Mouse (Mus musculus) midbrain, embryonic 14.5 days (tissue): ENCODE measurements at regions not wholly inside any gene's neighbourhood (a gene's known extent, or its start where the extent isn't known, plus 50 kb on each side); places are given as distances from the start of the nearest gene placed in this dataset.

Source experiments
- ATAC-seq: fragments of 200-750 bp; cut with Nextera tagmentation; 2 replicates; pipeline ENCODE4 v1.8.0; 2017; ENCODE audit warnings: moderate number of reproducible peaks, moderate library complexity; ENCODE audit not compliant: low FRiP score, low TSS enrichment
- DNase-seq: peaks from one replicate; pipeline ENCODE4 v3.0.0-alpha.2; 2015
- H3K27ac ChIP-seq: fragments of 300-500 bp; sonication (generic); replicated peaks from 2 replicates; pipeline ENCODE4 v1.5.1; 2014; ENCODE audit warnings: mild to moderate bottlenecking, low read depth, low read length, moderate library complexity
- H3K27me3 ChIP-seq: fragments of 300-500 bp; sonication (generic); 2 replicates; pipeline ENCODE4 v1.6.1; 2014; ENCODE audit warnings: low read length, control low read depth, mixed read lengths; ENCODE audit not compliant: control insufficient read depth, insufficient read depth
- H3K36me3 ChIP-seq: fragments of 300-500 bp; sonication (generic); 2 replicates; pipeline ENCODE4 v1.6.1; 2014; ENCODE audit warnings: low read length, control low read depth; ENCODE audit not compliant: control insufficient read depth, insufficient read depth
- H3K4me1 ChIP-seq: fragments of 300-500 bp; sonication (generic); 2 replicates; pipeline ENCODE4 v1.6.1; 2014; ENCODE audit warnings: mild to moderate bottlenecking, antibody characterized with exemption, low read length, control low read depth; ENCODE audit not compliant: control insufficient read depth, insufficient read depth
- H3K4me2 ChIP-seq: fragments of 300-500 bp; sonication (generic); 2 replicates; pipeline ENCODE4 v1.6.1; 2014; ENCODE audit warnings: mild to moderate bottlenecking, low read length, moderate library complexity
- H3K4me3 ChIP-seq: fragments of 300-500 bp; sonication (generic); replicated peaks from 2 replicates; pipeline ENCODE4 v1.5.1; 2014; ENCODE audit warnings: low read depth, low read length
- H3K9ac ChIP-seq: fragments of 300-500 bp; sonication (generic); replicated peaks from 2 replicates; pipeline ENCODE4 v1.6.1; 2014; ENCODE audit warnings: mild to moderate bottlenecking, low read length, moderate library complexity
- H3K9me3 ChIP-seq: fragments of 300-500 bp; sonication (generic); 2 replicates; pipeline ENCODE4 v1.6.1; 2016; ENCODE audit warnings: low read length, control low read depth, mixed read lengths; ENCODE audit not compliant: control insufficient read depth
- WGBS: fragments of 180-500 bp; shearing (Covaris S2); extraction: QIAGEN DNeasy Blood & Tissue Kit; methylation state at CpG from one replicate; pipeline ENCODE4 v1.1.7; 2014; 5-methylcytosine and 5-hydroxymethylcytosine counted together

GRCm38 (mm10) chr1:35242849-35243248 is 393.1 kb downstream of the Plekhb2 start:
- peak overlapping the region; percentile 12 for H3K4me3 ChIP-seq

GRCm38 (mm10) chr1:35243339-35243738 is 393.6 kb downstream of the Plekhb2 start:
- peak; percentile 74 for DNase-seq
- H3K4me3 ChIP-seq = peak overlapping the region; percentile 12
- no peaks in the 10 kb centered on the region for H3K36me3 ChIP-seq
- peaks cover 15% of the 10 kb centered on the region for H3K4me1 ChIP-seq
- no peaks in the 10 kb centered on the region for H3K9me3 ChIP-seq
- peak overlapping the region; percentile 45 for H3K4me2 ChIP-seq
- peak; percentile 66 for ATAC-seq
- 19% methylated on average over 6 of the region's 6 CpGs for WGBS
- peak overlapping the region; percentile 80 for H3K27ac ChIP-seq
- H3K9ac ChIP-seq = 0 out of 2 replicates have a peak overlapping the region, but pooled peaks have one; percentile 13
- H3K27me3 ChIP-seq = no peaks in the 10 kb centered on the region

More at GRCm38 (mm10) chr1:35242849-35243248, 393.1 kb downstream of the Plekhb2 start:
- H3K27ac ChIP-seq = peak overlapping the region; percentile 80
- peaks cover 15% of the 10 kb centered on the region for H3K4me1 ChIP-seq
- WGBS = 32% methylated on average over 6 of the region's 6 CpGs
- H3K4me2 ChIP-seq = peak overlapping the region; percentile 45
- no peaks in the 10 kb centered on the region for H3K36me3 ChIP-seq
- ATAC-seq (peak; percentile 72), DNase-seq (peak; percentile 75)
- H3K9ac ChIP-seq = 0 out of 2 replicates have a peak overlapping the region, but pooled peaks have one; percentile 13
- H3K27me3 ChIP-seq = no peaks in the 10 kb centered on the region
- H3K9me3 ChIP-seq = no peaks in the 10 kb centered on the region

- DNase-seq (no peak), ATAC-seq (no peak)
- no peaks in the 10 kb centered on the region for H3K4me1 ChIP-seq
- H3K4me3 ChIP-seq = no peak overlapping the region
- no peak overlapping the region for H3K9ac ChIP-seq
- no peak overlapping the region for H3K4me2 ChIP-seq
- no peaks in the 10 kb centered on the region for H3K27me3 ChIP-seq
- 100% methylated on average over 1 of the region's 1 CpGs for WGBS
- no peak overlapping the region for H3K27ac ChIP-seq
- H3K9me3 ChIP-seq = no peaks in the 10 kb centered on the region
- no peaks in the 10 kb centered on the region for H3K36me3 ChIP-seq
Measured at GRCm38 (mm10) chr1:35265125-35265524, 415.3 kb downstream of the Plekhb2 start.

- 59% methylated on average over 7 of the region's 7 CpGs for WGBS
- Histone ChIP-seq H3K4me1 (no peaks in the 10 kb centered on the region), H3K9ac (no peak overlapping the region), H3K4me2 (no peak overlapping the region), H3K9me3 (no peaks in the 10 kb centered on the region), H3K36me3 (no peaks in the 10 kb centered on the region), H3K27me3 (no peaks in the 10 kb centered on the region), H3K27ac (no peak overlapping the region), H3K4me3 (no peak overlapping the region)
- DNase-seq (peak; percentile 41), ATAC-seq (no peak)
Measured at GRCm38 (mm10) chr1:35266626-35267025, 416.9 kb downstream of the Plekhb2 start.

GRCm38 (mm10) chr1:35267883-35268282 is 418.1 kb downstream of the Plekhb2 start:
- Histone ChIP-seq H3K4me3 (no peak overlapping the region), H3K27me3 (no peaks in the 10 kb centered on the region), H3K4me1 (no peaks in the 10 kb centered on the region), H3K4me2 (no peak overlapping the region), H3K36me3 (no peaks in the 10 kb centered on the region), H3K27ac (no peak overlapping the region), H3K9me3 (no peaks in the 10 kb centered on the region), H3K9ac (no peak overlapping the region)
- DNase-seq (peak; percentile 45), ATAC-seq (no peak)
- 74% methylated on average over 7 of the region's 7 CpGs for WGBS

- H3K4me3 ChIP-seq = no peak overlapping the region
Measured at GRCm38 (mm10) chr1:35274978-35275377, 425.2 kb downstream of the Plekhb2 start.

More at GRCm38 (mm10) chr1:35274978-35275377, 425.2 kb downstream of the Plekhb2 start:
- no peak overlapping the region for H3K4me2 ChIP-seq
- no peaks in the 10 kb centered on the region for H3K4me1 ChIP-seq
- WGBS = 96% methylated on average over 8 of the region's 8 CpGs
- no peak overlapping the region for H3K27ac ChIP-seq
- H3K27me3 ChIP-seq = no peaks in the 10 kb centered on the region
- no peak overlapping the region for H3K9ac ChIP-seq
- H3K9me3 ChIP-seq = no peaks in the 10 kb centered on the region
- no peaks in the 10 kb centered on the region for H3K36me3 ChIP-seq
- no peak for DNase-seq
- no peak for ATAC-seq
